ENCODE assay signal across 24 mouse cellular contexts in the genomic region with DNA sequence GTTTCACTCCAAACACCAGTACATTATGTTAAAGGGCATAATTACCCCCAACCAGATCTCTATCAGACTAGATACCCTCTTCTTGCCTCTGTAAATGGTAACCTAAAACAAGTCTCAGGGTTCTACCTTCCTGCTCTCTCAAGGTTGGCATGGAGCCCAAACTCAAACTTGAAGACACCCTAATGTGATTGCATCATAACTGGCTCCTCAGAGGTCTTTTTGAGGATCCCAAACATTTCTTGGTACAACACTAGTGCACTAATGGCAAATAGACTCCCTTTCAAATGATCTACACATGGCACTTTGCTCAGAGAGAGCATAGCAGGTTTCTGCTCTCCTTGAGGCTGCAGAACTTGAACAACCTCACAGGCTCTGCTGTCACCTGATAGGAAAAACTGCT. TPM values are rescaled to one million over a fixed set of nuclear protein-coding genes. Genes with fewer than 3 reads are reported as not detected.
DNase-seq lines count a peak whose midpoint lies in the region; ATAC-seq and TF ChIP-seq lines count a peak whose summit lies in the region.
"Had no signal": no experiment of that assay in that cellular context is flagged by ENCODE, and none has a peak within 500 bp of the region (broad histone marks: within the 10 kb centered on the region; RNA-seq: fewer than 3 reads in every experiment).

No protein-coding gene starts in this region.

- H3K27me3 ChIP-seq in intestine, embryonic 15.5 days (replicated peaks), result no peaks in the 10 kb centered on the region
- H3K27me3 ChIP-seq in intestine, embryonic 16.5 days (replicated peaks; ENCODE audit: control insufficient read depth, insufficient read depth, low read length), result no peaks in the 10 kb centered on the region
- H3K27me3 ChIP-seq in C2C12 (ENCODE audit: control insufficient read depth, insufficient read depth, insufficient read length), result peaks cover 3% of the 10 kb centered on the region
- H3K27me3 ChIP-seq: heart, embryonic 15.5 days; hindbrain, embryonic 13.5 days had no signal

- 0 out of 2 replicates have a peak, but pooled peaks have one; percentile 5 for ATAC-seq in intestine, embryonic 15.5 days
- ATAC-seq in intestine, embryonic 16.5 days, result no peak
- ATAC-seq in CD4-positive, CD25-positive, alpha-beta regulatory T cell, adult 4 months, result peak; percentile 10
- peak; percentile 18; the same call in 1 of the 2 replicates for ATAC-seq in megakaryocyte progenitor cell, adult 5-6 weeks (replicated peaks; ENCODE audit: poor library complexity)
- ATAC-seq: forebrain, embryonic 14.5 days; hindbrain, postnatal 0 days had no signal

- peaks cover 2% of the 10 kb centered on the region; the same call in 1 of the 2 replicates for H3K4me1 ChIP-seq in intestine, embryonic 15.5 days (replicated peaks)
- H3K4me1 ChIP-seq in intestine, embryonic 16.5 days (ENCODE audit: control insufficient read depth, insufficient read depth, low read length), result no peaks in the 10 kb centered on the region
- H3K4me1 ChIP-seq: embryonic facial prominence, embryonic 10.5 days; forebrain, embryonic 10.5 days; hindbrain, embryonic 13.5 days had no signal

- H3K4me2 ChIP-seq in intestine, embryonic 15.5 days (replicated peaks), result no peak overlapping the region
- H3K4me2 ChIP-seq in intestine, embryonic 16.5 days (ENCODE audit: low read depth, low read length), result no peak overlapping the region
- H3K4me2 ChIP-seq: heart, embryonic 11.5 days; heart, embryonic 15.5 days; hindbrain, embryonic 13.5 days had no signal

- no peaks in the 10 kb centered on the region for H3K79me3 ChIP-seq in C2C12 (ENCODE audit: low read depth)

- H3K9me3 ChIP-seq in intestine, embryonic 15.5 days, result no peaks in the 10 kb centered on the region
- no peaks in the 10 kb centered on the region for H3K9me3 ChIP-seq in intestine, embryonic 16.5 days (ENCODE audit: control insufficient read depth, low read length)
- H3K9me3 ChIP-seq: embryonic facial prominence, embryonic 10.5 days; forebrain, embryonic 10.5 days; heart, embryonic 15.5 days; hindbrain, embryonic 13.5 days had no signal

- TF ChIP-seq CTCF in C2C12 (IDR thresholded peaks at IDR 0.05; ENCODE audit: control insufficient read depth, insufficient read depth, insufficient read length), result no peak
- TF ChIP-seq CTCF in layer of hippocampus, adult 2 months (conservative IDR thresholded peaks at IDR 0.05), result no peak

- H3K36me3 ChIP-seq in intestine, embryonic 15.5 days, result no peaks in the 10 kb centered on the region
- H3K36me3 ChIP-seq in intestine, embryonic 16.5 days (ENCODE audit: control insufficient read depth, insufficient read depth, low read length), result no peaks in the 10 kb centered on the region
- H3K36me3 ChIP-seq in C2C12 (ENCODE audit: control insufficient read depth, insufficient read depth), result no peaks in the 10 kb centered on the region
- H3K36me3 ChIP-seq: embryonic facial prominence, embryonic 10.5 days; forebrain, embryonic 10.5 days; heart, embryonic 15.5 days; hindbrain, embryonic 13.5 days had no signal

- DNase-seq in layer of hippocampus, postnatal 36 days, result no peak
- DNase-seq in adipocyte (ENCODE audit: low spot score), result no peak
- DNase-seq in layer of hippocampus, adult 2 months (ENCODE audit: low spot score in 2 of 2), result no peak
- DNase-seq: adrenal gland, postnatal 14 days; cerebellum, adult 11-12 months; cerebellum, adult 9-10 months; gastrocnemius, adult 2 months; gastrocnemius, postnatal 25 days; heart, adult 18-20 months; heart, postnatal 14 days had no signal

- no peak overlapping the region for H3ac ChIP-seq in C2C12 (ENCODE audit: control insufficient read depth, insufficient read length, low read depth)

- H3K27ac ChIP-seq in intestine, embryonic 15.5 days, result no peak overlapping the region
- H3K27ac ChIP-seq in intestine, embryonic 16.5 days (ENCODE audit: low read length), result no peak overlapping the region
- no peak overlapping the region for H3K27ac ChIP-seq in layer of hippocampus, adult 2 months
- H3K27ac ChIP-seq: embryonic facial prominence, embryonic 10.5 days; forebrain, embryonic 10.5 days; gastrocnemius, adult 2 months; heart, embryonic 15.5 days; hindbrain, embryonic 13.5 days; hindbrain, postnatal 0 days had no signal

- H3K79me2 ChIP-seq in C2C12 (ENCODE audit: control insufficient read depth, insufficient read depth), result no peaks in the 10 kb centered on the region

- H3K4me3 ChIP-seq in intestine, embryonic 15.5 days (replicated peaks), result no peak overlapping the region
- no peak overlapping the region for H3K4me3 ChIP-seq in intestine, embryonic 16.5 days (ENCODE audit: low read length)
- no peak overlapping the region for H3K4me3 ChIP-seq in C2C12 (ENCODE audit: insufficient read depth, poor library complexity, severe bottlenecking)
- H3K4me3 ChIP-seq in layer of hippocampus, adult 2 months, result no peak overlapping the region
- H3K4me3 ChIP-seq: embryonic facial prominence, embryonic 10.5 days; forebrain, embryonic 10.5 days; gastrocnemius, adult 2 months; heart, embryonic 15.5 days; hindbrain, embryonic 13.5 days had no signal

- no peak overlapping the region for H3K9ac ChIP-seq in intestine, embryonic 15.5 days
- H3K9ac ChIP-seq in intestine, embryonic 16.5 days (ENCODE audit: low read depth, low read length), result no peak overlapping the region
- H3K9ac ChIP-seq: heart, embryonic 15.5 days; hindbrain, embryonic 13.5 days had no signal

TF ChIP-seq in C2C12, 6 proteins besides CTCF, POLR2A, EP300 and RAD21:
- TF ChIP-seq CEBPB (IDR thresholded peaks at IDR 0.05; ENCODE audit: low read depth), result peak; percentile 41
- no peak for TF ChIP-seq MYOG (IDR thresholded peaks at IDR 0.05; ENCODE audit: control insufficient read depth, extremely low read depth, insufficient read length)

RNA-seq across cellular contexts. Expression of a gene that starts 4.9 kb away (rescaled TPM):
- polyA plus RNA-seq in intestine, embryonic 15.5 days (2015; fragmentation: Nextera tagmentation; extraction: Ambion mirVana), result 0.53 and 0.59 TPM in 2 replicates
- 0.86 and 0.88 TPM in 2 replicates for polyA plus RNA-seq in intestine, embryonic 16.5 days (2015; fragmentation: Nextera tagmentation; extraction: Ambion mirVana)
- polyA plus RNA-seq in C2C12 (2012; fragmentation: generic; extraction: Trizol), result not detected
- 100 to 1,000 TPM; 116 to 127 TPM for polyA plus RNA-seq in CD4-positive, CD25-positive, alpha-beta regulatory T cell, adult 4 months (2017; shearing (Covaris generic))
- 0.12 and 0.17 TPM in 2 replicates for total RNA-seq in megakaryocyte progenitor cell, adult 5-6 weeks (2015)
- 0.25 and 0.30 TPM in 2 replicates for total RNA-seq in megakaryocyte progenitor cell, adult 5-6 weeks (2017)
- total RNA-seq in layer of hippocampus, postnatal 36 days (2021), result 1 to 10 TPM; 1.3 TPM
- total RNA-seq in layer of hippocampus, adult 2 months (2021), result 1 to 10 TPM; 1.3 to 1.9 TPM
- total RNA-seq: ES-E14; gastrocnemius, adult 2 months; gastrocnemius, postnatal 25 days had no signal

RNA-seq across cellular contexts. Expression of a gene that starts 11.0 kb away (rescaled TPM):
- polyA plus RNA-seq in intestine, embryonic 15.5 days (2015; fragmentation: Nextera tagmentation; extraction: Ambion mirVana), result 0.23 and 0.29 TPM in 2 replicates
- 0.15 and 0.32 TPM in 2 replicates for polyA plus RNA-seq in intestine, embryonic 16.5 days (2015; fragmentation: Nextera tagmentation; extraction: Ambion mirVana)
- polyA plus RNA-seq in C2C12 (2012; fragmentation: generic; extraction: Trizol), result not detected
- polyA plus RNA-seq in CD4-positive, CD25-positive, alpha-beta regulatory T cell, adult 4 months (2017; shearing (Covaris generic)), result 10 to 100 TPM in 1 of 2 experiments, 1 to 10 TPM in 1; 9.3 to 14.8 TPM
- total RNA-seq in megakaryocyte progenitor cell, adult 5-6 weeks (2015), result not detected in 2 replicates
- 0.27 TPM in 1 of 2 replicates, not detected in the other for total RNA-seq in megakaryocyte progenitor cell, adult 5-6 weeks (2017)
- total RNA-seq in layer of hippocampus, postnatal 36 days (2021), result 1 to 10 TPM; 1.1 to 1.4 TPM
- 1 to 10 TPM; 1.0 to 1.7 TPM for total RNA-seq in layer of hippocampus, adult 2 months (2021)
- total RNA-seq: ES-E14 had no signal
- polyA plus RNA-seq: embryonic facial prominence, embryonic 10.5 days; embryonic facial prominence, embryonic 14.5 days; forebrain, embryonic 10.5 days; forebrain, embryonic 14.5 days had no signal

RNA-seq across cellular contexts. Expression of a gene that starts 13.5 kb away (rescaled TPM):
- polyA plus RNA-seq in intestine, embryonic 15.5 days (2015; fragmentation: Nextera tagmentation; extraction: Ambion mirVana), result 0.81 and 1.5 TPM in 2 replicates
- 0.70 and 1.6 TPM in 2 replicates for polyA plus RNA-seq in intestine, embryonic 16.5 days (2015; fragmentation: Nextera tagmentation; extraction: Ambion mirVana)
- polyA plus RNA-seq in C2C12 (2012; fragmentation: generic; extraction: Trizol), result 0.05 TPM
- polyA plus RNA-seq in CD4-positive, CD25-positive, alpha-beta regulatory T cell, adult 4 months (2017; shearing (Covaris generic)), result 10 to 100 TPM; 47.4 to 70.7 TPM
- 0.88 and 1.1 TPM in 2 replicates for total RNA-seq in megakaryocyte progenitor cell, adult 5-6 weeks (2015)
- 1.2 and 1.8 TPM in 2 replicates for total RNA-seq in megakaryocyte progenitor cell, adult 5-6 weeks (2017)
- 1 to 10 TPM; 1.7 to 2.3 TPM for total RNA-seq in layer of hippocampus, postnatal 36 days (2021)
- total RNA-seq in layer of hippocampus, adult 2 months (2021), result 1 to 10 TPM; 1.9 to 4.0 TPM

RNA-seq across cellular contexts. Expression of a gene that starts 43.7 kb away (rescaled TPM):
- 7.3 and 9.7 TPM in 2 replicates for polyA plus RNA-seq in intestine, embryonic 15.5 days (2015; fragmentation: Nextera tagmentation; extraction: Ambion mirVana)
- 19.9 and 32.3 TPM in 2 replicates for polyA plus RNA-seq in intestine, embryonic 16.5 days (2015; fragmentation: Nextera tagmentation; extraction: Ambion mirVana)
- not detected for polyA plus RNA-seq in C2C12 (2012; fragmentation: generic; extraction: Trizol)
- polyA plus RNA-seq in CD4-positive, CD25-positive, alpha-beta regulatory T cell, adult 4 months (2017; shearing (Covaris generic)), result 1 to 10 TPM; 1.8 to 2.1 TPM
- not detected in 2 replicates for total RNA-seq in megakaryocyte progenitor cell, adult 5-6 weeks (2015)
- 0.27 and 0.83 TPM in 2 replicates for total RNA-seq in megakaryocyte progenitor cell, adult 5-6 weeks (2017)
- under 1 TPM; 0.40 to 0.46 TPM for total RNA-seq in layer of hippocampus, postnatal 36 days (2021)
- total RNA-seq in layer of hippocampus, adult 2 months (2021), result under 1 TPM; 0.27 to 0.38 TPM
- total RNA-seq: ES-E14; gastrocnemius, postnatal 25 days had no signal
- polyA plus RNA-seq: forebrain, embryonic 10.5 days had no signal

RNA-seq across cellular contexts. Expression of a gene that starts 43.9 kb away (rescaled TPM):
- polyA plus RNA-seq in intestine, embryonic 15.5 days (2015; fragmentation: Nextera tagmentation; extraction: Ambion mirVana), result 7.9 and 9.1 TPM in 2 replicates
- polyA plus RNA-seq in intestine, embryonic 16.5 days (2015; fragmentation: Nextera tagmentation; extraction: Ambion mirVana), result 10.8 and 12.6 TPM in 2 replicates
- 0.01 TPM for polyA plus RNA-seq in C2C12 (2012; fragmentation: generic; extraction: Trizol)
- 10 to 100 TPM; 60.3 to 70.1 TPM for polyA plus RNA-seq in CD4-positive, CD25-positive, alpha-beta regulatory T cell, adult 4 months (2017; shearing (Covaris generic))
- 1.5 and 2.1 TPM in 2 replicates for total RNA-seq in megakaryocyte progenitor cell, adult 5-6 weeks (2015)
- total RNA-seq in megakaryocyte progenitor cell, adult 5-6 weeks (2017), result 1.0 and 1.1 TPM in 2 replicates
- under 1 TPM; 0.38 to 0.80 TPM for total RNA-seq in layer of hippocampus, postnatal 36 days (2021)
- total RNA-seq in layer of hippocampus, adult 2 months (2021), result 1 to 10 TPM in 1 of 2 experiments, under 1 TPM in 1; 0.59 to 1.2 TPM
- total RNA-seq: ES-E14 had no signal
- polyA plus RNA-seq: forebrain, embryonic 10.5 days had no signal

Comparison
In these comparisons a context has a peak if more than half of its experiments do, and no peak if none do; other contexts are left out.
1. RNA of a gene that starts 4.9 kb away (polyA plus RNA-seq): 116 to 127 TPM in CD4-positive, CD25-positive, alpha-beta regulatory T cell, adult 4 months; 0.86 to 0.88 TPM in intestine, embryonic 16.5 days, 0.53 to 0.59 TPM in intestine, embryonic 15.5 days and not detected in C2C12 (single experiment); every median in the first group is over 10 times any median in the second.
2. RNA of a gene that starts 13.5 kb away (polyA plus RNA-seq): 47.4 to 70.7 TPM in CD4-positive, CD25-positive, alpha-beta regulatory T cell, adult 4 months; 0.81 to 1.5 TPM in intestine, embryonic 15.5 days, 0.70 to 1.6 TPM in intestine, embryonic 16.5 days and 0.05 TPM in C2C12 (single experiment); every median in the first group is over 10 times any median in the second.